Mouse (Mus musculus) embryonic facial prominence, embryonic 13.5 days (tissue): ENCODE results near the gene Dmgdh. TPM values are rescaled to one million over a fixed set of nuclear protein-coding genes. Genes with fewer than 3 reads are reported as not detected.

Experiments
- ATAC-seq: fragments of 200-750 bp; cut with Nextera tagmentation; 2 replicates; pipeline ENCODE4 v1.8.0; 2017; ENCODE audit warnings: low read depth; ENCODE audit not compliant: insufficient number of reproducible peaks, insufficient read depth, low FRiP score, low TSS enrichment
- H3K27ac ChIP-seq: fragments of 300-500 bp; sonication (generic); 2 replicates; pipeline ENCODE4 v1.5.1; 2015; ENCODE audit warnings: moderate library complexity, mild to moderate bottlenecking, inconsistent platforms
- H3K27me3 ChIP-seq: fragments of 300-500 bp; sonication (generic); 2 replicates; pipeline ENCODE4 v1.6.1; 2015; ENCODE audit warnings: mild to moderate bottlenecking, inconsistent platforms
- H3K36me3 ChIP-seq: fragments of 300-500 bp; sonication (generic); 2 replicates; pipeline ENCODE4 v1.6.1; 2015; ENCODE audit warnings: mild to moderate bottlenecking, inconsistent platforms
- H3K4me1 ChIP-seq: fragments of 300-500 bp; sonication (generic); 2 replicates; pipeline ENCODE4 v1.6.1; 2015; ENCODE audit warnings: inconsistent platforms
- H3K4me2 ChIP-seq: fragments of 300-500 bp; sonication (generic); 2 replicates; pipeline ENCODE4 v1.6.1; 2015; ENCODE audit warnings: moderate library complexity, mild to moderate bottlenecking, inconsistent platforms
- H3K4me3 ChIP-seq: fragments of 300-500 bp; sonication (generic); 2 replicates; pipeline ENCODE4 v1.5.1; 2015; ENCODE audit warnings: mild to moderate bottlenecking, inconsistent platforms
- H3K9ac ChIP-seq: fragments of 300-500 bp; sonication (generic); 2 replicates; pipeline ENCODE4 v1.6.1; 2015; ENCODE audit warnings: mild to moderate bottlenecking, inconsistent platforms
- H3K9me3 ChIP-seq: fragments of 300-500 bp; sonication (generic); 2 replicates; pipeline ENCODE4 v1.6.1; 2016; ENCODE audit warnings: inconsistent platforms
- WGBS: fragments of 180-500 bp; shearing (Covaris S2); methylation state at CpG from one replicate; pipeline ENCODE4 v1.1.7; 2015; ENCODE audit warnings: mixed read lengths; 5-methylcytosine and 5-hydroxymethylcytosine counted together
- polyA plus RNA-seq: library from polyadenylated mRNA; unstranded; fragments of >200 nt; fragmentation: Nextera tagmentation; extraction: Ambion mirVana; gene quantifications from 2 replicates; pipeline ENCODE4 v1.2.1, GENCODE M21; 2015

Gene Dmgdh
- polyA plus RNA-seq, 1 experiment from 2014 or later = 0.07 TPM

GRCm38 (mm10) chr13:93672371-93672770, 1.9 kb upstream of the Dmgdh start:
- Histone ChIP-seq H3K4me3 (no peak overlapping the region), H3K36me3 (no peaks in the 10 kb centered on the region), H3K4me1 (0 out of 2 replicates have a peak, but pooled peaks cover 6% of the 10 kb centered on the region), H3K9me3 (no peaks in the 10 kb centered on the region), H3K4me2 (no peak overlapping the region), H3K9ac (no peak overlapping the region), H3K27me3 (peaks cover 17% of the 10 kb centered on the region), H3K27ac (no peak overlapping the region)
- 92% methylated on average over 4 of the region's 4 CpGs for WGBS
- ATAC-seq = no peak

DNA sequence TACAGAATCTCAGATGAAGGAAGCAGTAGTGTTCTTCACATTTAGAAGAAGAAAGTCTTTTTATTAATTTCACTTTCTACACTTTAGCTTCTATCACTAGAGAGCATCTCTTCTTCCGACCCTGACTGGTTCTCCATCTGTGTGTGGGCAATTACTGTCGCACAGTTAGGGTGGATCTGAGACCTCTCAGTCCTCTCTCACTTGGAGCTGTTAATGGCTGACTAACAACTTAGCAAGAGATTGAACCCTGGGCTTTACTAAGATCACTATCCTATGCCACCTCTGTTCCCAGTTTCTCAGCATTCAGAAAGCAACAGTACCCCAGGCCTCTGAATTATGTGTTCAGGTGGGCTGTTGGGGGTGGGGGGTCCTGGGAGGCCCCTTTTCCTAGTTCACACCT, 937 bp upstream of the Dmgdh start:
- Histone ChIP-seq H3K27me3 (peaks cover 17% of the 10 kb centered on the region), H3K4me1 (0 out of 2 replicates have a peak, but pooled peaks cover 6% of the 10 kb centered on the region), H3K9me3 (no peaks in the 10 kb centered on the region), H3K36me3 (no peaks in the 10 kb centered on the region), H3K4me3 (no peak overlapping the region), H3K4me2 (no peak overlapping the region), H3K9ac (no peak overlapping the region), H3K27ac (no peak overlapping the region)
- 69% methylated on average over 2 of the region's 2 CpGs for WGBS
- no peak for ATAC-seq

- H3K27me3 ChIP-seq = peaks cover 17% of the 10 kb centered on the region
- ATAC-seq = no peak
- 0 out of 2 replicates have a peak, but pooled peaks cover 6% of the 10 kb centered on the region for H3K4me1 ChIP-seq
- no peaks in the 10 kb centered on the region for H3K9me3 ChIP-seq
- no peak overlapping the region for H3K4me3 ChIP-seq
- no peaks in the 10 kb centered on the region for H3K36me3 ChIP-seq
- H3K27ac ChIP-seq = no peak overlapping the region
- no peak overlapping the region for H3K9ac ChIP-seq
- H3K4me2 ChIP-seq = no peak overlapping the region
- 76% methylated on average over 9 of the region's 9 CpGs for WGBS
Measured at GRCm38 (mm10) chr13:93676864-93677263, 2.6 kb downstream of the Dmgdh start.

- no peak overlapping the region for H3K4me2 ChIP-seq
- no peak overlapping the region for H3K4me3 ChIP-seq
- H3K27me3 ChIP-seq = no peaks in the 10 kb centered on the region
- no peak overlapping the region for H3K27ac ChIP-seq
- ATAC-seq = no peak
- no peaks in the 10 kb centered on the region for H3K9me3 ChIP-seq
- H3K36me3 ChIP-seq = no peaks in the 10 kb centered on the region
- H3K4me1 ChIP-seq = no peaks in the 10 kb centered on the region
- no peak overlapping the region for H3K9ac ChIP-seq
Measured at GRCm38 (mm10) chr13:93683336-93683735, 9.1 kb downstream of the Dmgdh start.

GRCm38 (mm10) chr13:93685226-93685625, 11.0 kb downstream of the Dmgdh start:
- WGBS = 61% methylated on average over 4 of the region's 4 CpGs
- Histone ChIP-seq H3K4me1 (no peaks in the 10 kb centered on the region), H3K27ac (no peak overlapping the region), H3K4me2 (no peak overlapping the region), H3K27me3 (no peaks in the 10 kb centered on the region), H3K4me3 (no peak overlapping the region), H3K9ac (no peak overlapping the region), H3K9me3 (no peaks in the 10 kb centered on the region), H3K36me3 (no peaks in the 10 kb centered on the region)
- ATAC-seq = no peak

- no peak overlapping the region for H3K4me3 ChIP-seq
- H3K27me3 ChIP-seq = no peaks in the 10 kb centered on the region
- no peaks in the 10 kb centered on the region for H3K4me1 ChIP-seq
- no peak overlapping the region for H3K9ac ChIP-seq
- ATAC-seq = no peak
- WGBS = 14% methylated on average over 5 of the region's 5 CpGs
- no peak overlapping the region for H3K27ac ChIP-seq
- no peak overlapping the region for H3K4me2 ChIP-seq
- H3K36me3 ChIP-seq = no peaks in the 10 kb centered on the region
- H3K9me3 ChIP-seq = no peaks in the 10 kb centered on the region
Measured at GRCm38 (mm10) chr13:93687321-93687720, 13.1 kb downstream of the Dmgdh start.

DNA sequence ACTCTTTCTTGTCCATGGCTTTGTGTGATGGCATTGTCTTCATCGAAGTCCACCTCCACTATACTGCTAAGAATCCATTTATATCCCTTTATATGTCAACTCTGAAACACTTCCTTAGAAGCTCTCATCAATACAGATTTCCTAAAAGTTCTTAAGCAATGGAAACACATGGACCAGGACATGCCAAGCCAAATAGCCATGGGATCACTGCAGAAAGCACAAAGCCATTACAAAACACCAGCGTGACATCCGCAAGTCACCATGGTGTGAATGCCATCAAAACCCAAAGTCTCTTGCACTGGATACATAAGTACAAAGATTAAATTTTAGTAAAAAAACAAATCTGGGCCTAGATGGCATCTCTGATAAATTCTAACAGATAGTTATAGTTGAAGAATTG, 15.3 kb downstream of the Dmgdh start:
- no peak overlapping the region for H3K4me2 ChIP-seq
- no peaks in the 10 kb centered on the region for H3K4me1 ChIP-seq
- H3K27me3 ChIP-seq = no peaks in the 10 kb centered on the region
- no peak for ATAC-seq
- 91% methylated on average over 3 of the region's 3 CpGs for WGBS
- no peaks in the 10 kb centered on the region for H3K9me3 ChIP-seq
- H3K4me3 ChIP-seq = no peak overlapping the region
- no peak overlapping the region for H3K27ac ChIP-seq
- H3K9ac ChIP-seq = no peak overlapping the region
- H3K36me3 ChIP-seq = no peaks in the 10 kb centered on the region

DNA sequence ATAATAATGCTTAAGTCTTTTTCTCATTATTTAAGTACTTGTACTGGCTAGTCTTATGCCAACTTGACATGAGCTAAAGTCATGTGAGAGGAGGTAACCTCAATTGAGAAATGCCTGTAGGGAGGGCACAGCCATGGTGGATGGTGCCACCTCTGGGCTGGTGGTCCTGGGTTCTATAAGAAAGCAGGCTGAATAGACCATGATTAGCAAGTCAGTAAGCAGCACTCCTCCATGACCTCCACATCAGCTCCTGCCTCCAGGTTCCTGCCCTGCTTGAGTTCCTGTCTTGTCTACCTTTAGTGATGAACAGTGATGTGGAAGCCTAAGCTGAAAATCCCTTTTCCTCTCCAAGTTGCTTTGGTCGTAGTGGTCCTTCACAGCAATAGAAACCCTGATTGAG, 16.6 kb downstream of the Dmgdh start:
- H3K27me3 ChIP-seq = no peaks in the 10 kb centered on the region
- no peaks in the 10 kb centered on the region for H3K9me3 ChIP-seq
- no peak overlapping the region for H3K4me3 ChIP-seq
- H3K27ac ChIP-seq = no peak overlapping the region
- ATAC-seq = no peak
- no peaks in the 10 kb centered on the region for H3K36me3 ChIP-seq
- no peak overlapping the region for H3K9ac ChIP-seq
- H3K4me1 ChIP-seq = no peaks in the 10 kb centered on the region
- 86% methylated on average over 1 of the region's 1 CpGs for WGBS
- H3K4me2 ChIP-seq = no peak overlapping the region

- ATAC-seq = no peak
- no peak overlapping the region for H3K27ac ChIP-seq
- no peak overlapping the region for H3K4me2 ChIP-seq
- H3K4me3 ChIP-seq = no peak overlapping the region
- H3K9ac ChIP-seq = no peak overlapping the region
- no peaks in the 10 kb centered on the region for H3K27me3 ChIP-seq
- H3K9me3 ChIP-seq = no peaks in the 10 kb centered on the region
- WGBS = 78% methylated on average over 6 of the region's 6 CpGs
- H3K4me1 ChIP-seq = no peaks in the 10 kb centered on the region
- no peaks in the 10 kb centered on the region for H3K36me3 ChIP-seq
Measured at GRCm38 (mm10) chr13:93698866-93699265, 24.6 kb downstream of the Dmgdh start.

GRCm38 (mm10) chr13:93705697-93706096, 31.5 kb downstream of the Dmgdh start:
- Histone ChIP-seq H3K27me3 (no peaks in the 10 kb centered on the region), H3K36me3 (no peaks in the 10 kb centered on the region), H3K9me3 (no peaks in the 10 kb centered on the region), H3K4me2 (no peak overlapping the region), H3K4me1 (no peaks in the 10 kb centered on the region), H3K9ac (no peak overlapping the region), H3K4me3 (no peak overlapping the region), H3K27ac (no peak overlapping the region)
- ATAC-seq = no peak
- 62% methylated on average over 4 of the region's 4 CpGs for WGBS

DNA sequence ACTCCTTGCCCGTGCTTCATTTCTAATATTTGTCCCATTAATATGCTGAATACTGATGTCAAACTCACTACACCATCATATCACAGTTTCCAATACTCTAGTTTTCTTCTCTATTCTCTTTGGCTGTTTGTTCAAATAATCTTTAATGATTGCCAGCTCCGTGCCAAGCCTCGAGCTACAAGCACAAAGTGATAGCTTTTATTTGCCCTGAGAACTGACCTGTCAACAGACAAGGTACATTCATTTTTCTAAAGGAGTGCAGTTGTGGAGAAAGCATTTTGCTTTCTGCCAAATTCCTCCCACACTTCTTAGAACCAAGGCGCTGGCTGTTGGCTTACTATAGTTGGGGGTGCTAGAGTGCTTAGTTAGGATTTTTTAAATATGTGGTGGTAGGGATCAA, 33.0 kb downstream of the Dmgdh start:
- Histone ChIP-seq H3K9ac (no peak overlapping the region), H3K4me1 (no peaks in the 10 kb centered on the region), H3K27me3 (no peaks in the 10 kb centered on the region), H3K36me3 (no peaks in the 10 kb centered on the region), H3K4me2 (no peak overlapping the region), H3K4me3 (no peak overlapping the region), H3K9me3 (no peaks in the 10 kb centered on the region), H3K27ac (no peak overlapping the region)
- WGBS = 85% methylated on average over 4 of the region's 4 CpGs
- no peak for ATAC-seq

DNA sequence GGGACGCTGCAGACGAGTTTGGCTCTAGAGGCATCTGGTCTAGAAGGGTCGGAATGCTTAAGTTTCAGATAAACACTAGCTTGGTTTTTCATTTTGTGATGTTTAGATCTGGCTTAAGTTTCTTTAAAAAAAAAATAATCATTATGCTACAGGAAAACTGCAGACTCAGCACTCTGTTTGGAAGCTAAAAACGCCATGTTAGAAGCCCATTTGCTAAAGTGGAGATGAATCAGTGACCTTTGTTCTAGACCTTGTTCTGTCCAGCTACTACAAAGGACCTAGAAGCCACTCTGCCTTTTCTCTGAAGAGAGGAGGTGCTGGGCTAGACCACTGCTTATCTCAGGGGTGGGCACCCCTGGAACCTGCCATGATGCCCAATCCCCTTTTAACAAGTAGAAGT, 36.1 kb downstream of the Dmgdh start:
- H3K9ac ChIP-seq = no peak overlapping the region
- no peak for ATAC-seq
- no peak overlapping the region for H3K27ac ChIP-seq
- H3K4me2 ChIP-seq = no peak overlapping the region
- H3K9me3 ChIP-seq = no peaks in the 10 kb centered on the region
- no peaks in the 10 kb centered on the region for H3K4me1 ChIP-seq
- H3K36me3 ChIP-seq = no peaks in the 10 kb centered on the region
- H3K27me3 ChIP-seq = no peaks in the 10 kb centered on the region
- H3K4me3 ChIP-seq = no peak overlapping the region
- WGBS = 81% methylated on average over 4 of the region's 4 CpGs

DNA sequence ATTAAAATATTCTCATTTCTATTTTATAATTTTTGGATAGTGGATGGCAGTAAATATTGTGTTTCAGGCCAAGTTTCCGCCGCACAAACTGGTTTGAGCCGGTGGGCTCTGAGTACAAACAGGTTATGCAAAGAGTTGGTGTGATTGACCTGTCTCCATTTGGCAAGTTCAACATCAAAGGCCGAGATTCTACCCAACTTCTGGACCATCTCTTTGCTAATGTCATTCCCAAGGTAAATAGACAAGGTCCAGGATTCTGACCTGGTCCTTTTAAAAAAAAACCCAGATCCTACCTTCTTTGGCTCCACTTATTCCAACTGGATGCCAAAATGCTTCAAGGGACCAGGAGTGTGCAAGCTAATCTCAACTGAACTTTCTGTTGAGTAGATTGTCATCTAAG, 37.0 kb downstream of the Dmgdh start:
- Histone ChIP-seq H3K9me3 (no peaks in the 10 kb centered on the region), H3K36me3 (no peaks in the 10 kb centered on the region), H3K9ac (no peak overlapping the region), H3K27me3 (no peaks in the 10 kb centered on the region), H3K4me3 (no peak overlapping the region), H3K27ac (no peak overlapping the region), H3K4me1 (no peaks in the 10 kb centered on the region), H3K4me2 (no peak overlapping the region)
- WGBS = 91% methylated on average over 4 of the region's 4 CpGs
- ATAC-seq = no peak
